Mouse (Mus musculus) neural tube, embryonic 15.5 days (tissue): ENCODE data around the gene Tspan33. TPM values are rescaled to one million over a fixed set of nuclear protein-coding genes. Genes with fewer than 3 reads are reported as not detected.

Experiments used
- ATAC-seq: fragments of 200-750 bp; cut with Nextera tagmentation; 2 replicates; pipeline ENCODE4 v1.8.0; 2017; ENCODE audit warnings: mild to moderate bottlenecking, moderate TSS enrichment, moderate library complexity; ENCODE audit not compliant: low FRiP score
- H3K27ac ChIP-seq: fragments of 300-500 bp; sonication (generic); replicated peaks from 2 replicates; pipeline ENCODE4 v1.5.1; 2015; ENCODE audit warnings: mild to moderate bottlenecking, inconsistent platforms
- H3K27me3 ChIP-seq: fragments of 300-500 bp; sonication (generic); replicated peaks from 2 replicates; pipeline ENCODE4 v1.6.1; 2015; ENCODE audit warnings: inconsistent platforms
- H3K36me3 ChIP-seq: fragments of 300-500 bp; sonication (generic); 2 replicates; pipeline ENCODE4 v1.6.1; 2015; ENCODE audit warnings: inconsistent platforms
- H3K4me1 ChIP-seq: fragments of 300-500 bp; sonication (generic); 2 replicates; pipeline ENCODE4 v1.6.1; 2015; ENCODE audit warnings: inconsistent platforms
- H3K4me2 ChIP-seq: fragments of 300-500 bp; sonication (generic); 2 replicates; pipeline ENCODE4 v1.6.1; 2015; ENCODE audit warnings: inconsistent platforms, mild to moderate bottlenecking, moderate library complexity
- H3K4me3 ChIP-seq: fragments of 300-500 bp; sonication (generic); replicated peaks from 2 replicates; pipeline ENCODE4 v1.5.1; 2015; ENCODE audit warnings: mild to moderate bottlenecking, inconsistent platforms
- H3K9ac ChIP-seq: fragments of 300-500 bp; sonication (generic); replicated peaks from 2 replicates; pipeline ENCODE4 v1.6.1; 2015; ENCODE audit warnings: mild to moderate bottlenecking, inconsistent platforms
- H3K9me3 ChIP-seq: fragments of 300-500 bp; sonication (generic); replicated peaks from 2 replicates; pipeline ENCODE4 v1.6.1; 2016; ENCODE audit warnings: inconsistent platforms
- WGBS: fragments of 180-500 bp; shearing (Covaris S2); methylation state at CpG from one replicate; pipeline ENCODE4 v1.1.7; 2015; ENCODE audit warnings: mixed read lengths; 5-methylcytosine and 5-hydroxymethylcytosine counted together
- polyA plus RNA-seq: library from polyadenylated mRNA; unstranded; fragments of >200 nt; fragmentation: Nextera tagmentation; extraction: Ambion mirVana; gene quantifications from 2 replicates; pipeline ENCODE4 v1.2.1, GENCODE M21; 2015

Gene Tspan33
- polyA plus RNA-seq = 11.0 and 12.9 TPM in 2 replicates

DNA sequence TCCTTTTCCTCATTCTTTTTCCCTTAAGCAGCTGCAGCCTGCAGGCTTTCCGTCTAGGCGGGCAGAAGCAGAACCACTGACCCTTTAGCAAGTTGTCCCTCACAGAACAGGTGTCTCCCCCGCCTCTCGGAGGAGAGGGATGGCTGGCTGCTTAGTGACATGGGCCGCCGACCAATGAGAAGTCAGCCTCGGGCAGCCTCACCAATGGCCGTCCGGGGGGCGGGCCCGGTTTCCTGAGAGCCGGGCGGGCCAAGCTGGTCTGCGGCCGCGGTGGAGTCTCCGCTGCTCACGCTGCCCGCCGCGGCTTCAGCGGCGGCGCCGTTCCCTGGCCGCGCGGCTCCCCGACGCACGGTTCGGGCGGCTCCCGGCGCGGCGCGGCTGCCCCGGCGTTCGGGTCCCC, at the start of gene Tspan33:
Gene Tspan33 (plus strand): TSS at position 270 of the 400 bp plus-strand sequence.
- peak within 1 kb of the TSS; percentile 81 for H3K9ac ChIP-seq
- no peaks in the 10 kb centered on the region for H3K9me3 ChIP-seq
- H3K36me3 ChIP-seq = no peaks in the 10 kb centered on the region
- H3K4me1 ChIP-seq = peaks cover 19% of the 10 kb centered on the region
- peaks cover 26% of the 10 kb centered on the region for H3K27me3 ChIP-seq
- peak within 1 kb of the TSS; percentile 77 for H3K4me3 ChIP-seq
- H3K4me2 ChIP-seq = peak within 1 kb of the TSS; percentile 99
- no peak within 1 kb of the TSS; the same call in 1 of the 2 replicates for H3K27ac ChIP-seq
- ATAC-seq = peak; percentile 98
- 0% methylated on average over 28 of the region's 41 CpGs for WGBS

DNA sequence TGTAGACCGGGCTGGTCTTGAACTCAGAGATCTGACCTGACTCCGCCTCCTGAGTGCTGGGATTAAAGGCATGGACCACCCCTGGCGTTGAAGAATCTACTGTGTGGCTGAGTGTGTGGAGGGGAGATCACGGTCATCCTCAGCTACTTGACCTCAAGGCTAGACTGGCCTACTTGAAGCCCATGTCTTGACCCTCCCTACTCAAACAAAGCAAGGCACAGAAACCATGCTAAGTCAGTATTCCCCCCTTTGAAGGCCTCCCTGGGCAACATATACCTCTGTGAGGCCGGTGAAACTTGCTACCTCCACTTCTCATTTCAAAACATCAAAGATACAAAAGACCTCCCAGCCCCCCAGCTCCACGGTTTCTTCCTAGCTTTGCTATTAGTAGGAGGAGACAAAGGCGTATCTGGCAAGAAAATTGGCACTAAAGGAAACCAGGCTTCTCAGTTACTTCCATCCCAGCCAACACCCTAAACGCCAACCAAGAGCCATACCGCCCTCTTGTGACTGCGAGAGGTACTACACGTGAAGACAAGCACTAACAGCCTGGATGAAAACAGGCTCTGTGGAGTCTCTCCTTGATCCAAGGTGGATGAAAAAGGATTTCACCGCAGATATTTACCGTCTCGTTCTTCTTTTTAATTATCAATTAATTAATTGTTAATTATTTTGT, 44.4 kb upstream of the Tspan33 start:
- no peaks in the 10 kb centered on the region for H3K9me3 ChIP-seq
- H3K4me2 ChIP-seq = no peak overlapping the region
- H3K36me3 ChIP-seq = no peaks in the 10 kb centered on the region
- H3K27ac ChIP-seq = no peak overlapping the region
- 32% methylated on average over 14 of the region's 14 CpGs for WGBS
- no peak overlapping the region for H3K4me3 ChIP-seq
- peak; percentile 65; the same call in 1 of the 2 replicates for ATAC-seq
- no peaks in the 10 kb centered on the region for H3K4me1 ChIP-seq
- no peaks in the 10 kb centered on the region for H3K27me3 ChIP-seq
- H3K9ac ChIP-seq = no peak overlapping the region

DNA sequence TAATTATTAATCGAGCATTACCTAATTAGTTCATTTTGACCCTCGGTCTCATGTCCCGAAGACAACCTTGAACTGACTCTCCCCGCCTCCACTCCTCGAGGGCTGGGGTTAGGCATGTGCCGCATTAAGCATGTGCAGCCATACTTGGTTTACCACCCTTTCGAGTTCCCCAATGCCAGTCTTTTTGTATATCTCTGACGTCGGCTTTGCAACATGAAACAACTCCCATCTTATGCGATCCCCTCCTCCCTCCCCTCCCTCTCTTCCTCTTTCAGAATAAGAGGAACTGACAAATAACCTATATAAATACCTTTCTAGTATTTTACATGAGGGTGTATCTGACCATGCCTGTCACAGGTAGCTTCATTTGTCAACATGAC, 43.9 kb upstream of the Tspan33 start:
- no peak for ATAC-seq
- Histone ChIP-seq H3K4me1 (no peaks in the 10 kb centered on the region), H3K9ac (no peak overlapping the region), H3K4me2 (no peak overlapping the region), H3K9me3 (no peaks in the 10 kb centered on the region), H3K27me3 (no peaks in the 10 kb centered on the region), H3K36me3 (no peaks in the 10 kb centered on the region), H3K4me3 (no peak overlapping the region), H3K27ac (no peak overlapping the region)
- WGBS = 72% methylated on average over 10 of the region's 10 CpGs

DNA sequence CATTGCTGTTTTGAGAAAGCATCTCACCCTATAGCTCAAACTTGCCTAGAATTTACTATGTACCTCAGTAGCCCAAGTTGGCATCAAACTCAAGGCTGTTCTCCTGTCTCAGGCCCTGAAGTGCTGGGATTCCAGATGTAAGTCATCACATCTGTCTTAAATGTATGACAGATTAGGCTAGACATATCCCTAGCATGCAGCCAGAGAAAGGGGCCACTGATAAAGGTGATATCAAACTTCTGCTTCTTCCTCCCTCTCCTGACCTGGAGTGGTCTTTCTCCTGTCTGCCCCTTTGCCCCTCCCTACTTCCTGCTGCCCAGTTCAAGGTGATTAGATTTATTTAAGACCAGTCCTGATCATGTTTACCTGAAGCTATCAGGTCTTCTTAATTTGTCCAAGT, 40.8 kb upstream of the Tspan33 start:
- no peaks in the 10 kb centered on the region for H3K36me3 ChIP-seq
- H3K4me3 ChIP-seq = no peak overlapping the region
- no peak overlapping the region for H3K4me2 ChIP-seq
- no peak overlapping the region for H3K27ac ChIP-seq
- no peak for ATAC-seq
- no peak overlapping the region for H3K9ac ChIP-seq
- H3K9me3 ChIP-seq = no peaks in the 10 kb centered on the region
- H3K27me3 ChIP-seq = no peaks in the 10 kb centered on the region
- H3K4me1 ChIP-seq = no peaks in the 10 kb centered on the region

DNA sequence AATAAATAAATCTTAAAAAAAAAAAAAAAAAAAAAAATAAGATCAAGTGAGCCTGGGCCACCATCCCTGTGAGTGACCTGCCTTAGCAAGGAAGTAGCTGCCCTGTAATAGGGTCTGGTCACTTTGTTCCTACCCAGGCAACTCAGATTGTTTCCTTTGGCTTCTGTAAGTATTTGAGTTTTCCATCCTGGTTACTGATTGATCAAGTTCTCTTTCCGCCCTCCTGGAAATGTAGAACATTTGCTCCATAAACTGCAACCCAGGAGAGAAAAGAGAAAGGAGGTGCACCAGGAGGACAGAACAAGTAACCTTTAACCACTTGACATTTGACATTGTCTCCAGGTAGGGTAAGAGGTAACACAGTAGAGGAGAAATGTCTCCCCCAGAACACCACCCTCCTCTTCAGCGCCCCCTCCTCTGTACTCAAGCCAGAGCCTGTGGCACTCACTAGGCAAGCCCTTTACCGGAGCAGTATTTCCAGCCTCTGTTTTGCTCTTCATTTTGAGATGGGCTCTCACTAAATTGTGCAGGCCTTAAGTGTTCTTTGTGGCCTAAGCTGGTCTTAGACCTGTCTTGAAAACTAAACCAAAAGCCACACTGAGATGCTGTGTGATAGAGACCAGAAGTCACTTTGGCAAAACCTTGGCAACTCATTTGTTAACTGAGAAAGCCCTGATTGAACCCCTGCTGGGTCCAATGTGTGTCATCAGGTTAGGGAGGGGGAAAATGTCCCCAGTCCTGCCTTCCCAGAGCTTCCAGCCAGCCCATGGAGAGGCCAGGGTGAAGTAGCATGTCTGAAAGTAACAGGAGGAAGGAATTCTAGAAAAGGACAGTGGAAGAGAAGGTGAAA, 35.2 kb upstream of the Tspan33 start:
- Histone ChIP-seq H3K4me2 (no peak overlapping the region), H3K9me3 (no peaks in the 10 kb centered on the region), H3K9ac (no peak overlapping the region), H3K36me3 (no peaks in the 10 kb centered on the region), H3K4me3 (no peak overlapping the region), H3K4me1 (peaks cover 4% of the 10 kb centered on the region; the same call in 1 of the 2 replicates), H3K27me3 (no peaks in the 10 kb centered on the region), H3K27ac (no peak overlapping the region)
- WGBS = 81% methylated on average over 3 of the region's 3 CpGs
- ATAC-seq = no peak

DNA sequence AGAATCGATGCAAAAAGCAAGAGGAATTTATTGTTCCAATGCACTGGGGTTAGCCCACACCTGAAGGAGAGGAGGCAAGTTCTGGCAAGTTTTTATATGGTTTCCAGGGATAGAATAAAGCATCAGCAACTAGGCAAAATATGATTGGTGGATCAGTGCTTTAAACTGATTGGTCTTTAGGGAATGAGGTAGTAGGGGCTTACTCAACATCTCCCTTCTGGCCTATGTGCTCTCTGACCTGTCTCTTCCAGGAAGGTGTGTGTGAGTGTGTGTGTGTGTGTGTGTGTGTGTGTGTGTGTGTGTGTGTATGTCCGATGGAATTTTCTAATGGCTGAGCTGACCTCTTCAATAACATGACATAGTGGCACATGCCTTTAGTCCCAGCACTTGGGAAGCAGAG, 34.1 kb upstream of the Tspan33 start:
- H3K27me3 ChIP-seq = no peaks in the 10 kb centered on the region
- H3K4me1 ChIP-seq = peaks cover 4% of the 10 kb centered on the region; the same call in 1 of the 2 replicates
- 79% methylated on average over 2 of the region's 2 CpGs for WGBS
- H3K27ac ChIP-seq = no peak overlapping the region
- no peak overlapping the region for H3K4me3 ChIP-seq
- H3K36me3 ChIP-seq = no peaks in the 10 kb centered on the region
- no peak overlapping the region for H3K4me2 ChIP-seq
- H3K9me3 ChIP-seq = no peaks in the 10 kb centered on the region
- no peak overlapping the region for H3K9ac ChIP-seq
- ATAC-seq = no peak

DNA sequence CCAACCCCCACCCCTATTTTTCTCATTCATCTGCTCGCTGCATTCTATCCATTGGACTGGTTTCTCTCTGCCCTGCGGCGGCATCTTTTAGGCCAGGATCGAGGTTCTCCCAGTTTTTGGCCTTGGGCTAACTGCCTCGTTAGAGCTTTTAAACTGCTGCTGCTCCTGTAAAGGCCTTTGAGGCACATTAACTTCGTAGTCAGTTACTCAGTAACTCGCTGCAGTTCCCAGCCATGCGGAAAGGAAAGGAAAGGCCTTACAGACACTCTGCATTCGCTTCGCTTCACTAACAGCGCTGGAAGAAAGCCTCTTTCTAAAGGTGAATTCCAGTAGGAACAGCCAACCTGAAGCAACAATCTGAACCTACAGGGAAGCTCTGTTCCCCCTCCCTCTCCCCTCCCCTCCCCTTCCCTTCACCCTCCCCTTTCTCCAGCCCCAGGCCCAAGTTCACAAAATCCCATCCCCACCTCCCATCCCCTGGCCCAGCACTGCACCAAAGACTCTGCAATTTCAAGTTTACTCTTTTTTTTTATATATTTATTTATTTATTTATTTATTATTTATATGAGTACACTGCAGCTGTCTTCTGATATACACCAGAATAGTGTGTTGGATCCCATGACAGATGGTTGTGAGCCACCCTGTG, 33.2 kb upstream of the Tspan33 start:
- Histone ChIP-seq H3K4me3 (no peak overlapping the region), H3K27ac (no peak overlapping the region), H3K9me3 (no peaks in the 10 kb centered on the region), H3K27me3 (no peaks in the 10 kb centered on the region), H3K9ac (no peak overlapping the region), H3K36me3 (no peaks in the 10 kb centered on the region), H3K4me2 (no peak overlapping the region), H3K4me1 (peaks cover 4% of the 10 kb centered on the region; the same call in 1 of the 2 replicates)
- no peak for ATAC-seq
- 26% methylated on average over 11 of the region's 11 CpGs for WGBS

DNA sequence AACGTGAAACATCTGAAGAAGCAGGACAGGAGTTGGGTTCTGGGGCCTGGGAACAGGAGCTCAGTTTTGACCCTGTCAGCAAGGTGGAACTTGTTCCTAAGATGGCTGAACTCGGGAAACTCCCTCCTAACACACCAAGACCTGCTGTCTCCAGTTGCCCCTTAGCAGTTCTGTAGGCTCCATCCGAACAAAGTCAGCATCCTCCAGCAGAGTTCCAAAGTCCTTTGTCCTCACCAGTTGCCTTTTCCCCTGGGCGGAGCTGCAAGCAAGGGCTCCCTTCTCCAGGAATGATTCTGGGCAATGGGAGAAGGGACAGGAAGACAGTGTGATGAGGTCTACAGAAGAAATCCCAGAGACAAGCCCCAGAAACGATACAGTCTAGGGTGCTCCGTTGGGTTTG, 26.8 kb upstream of the Tspan33 start:
- H3K27me3 ChIP-seq = no peaks in the 10 kb centered on the region
- H3K27ac ChIP-seq = no peak overlapping the region
- H3K9me3 ChIP-seq = no peaks in the 10 kb centered on the region
- no peak overlapping the region for H3K4me3 ChIP-seq
- WGBS = 81% methylated on average over 6 of the region's 6 CpGs
- H3K4me1 ChIP-seq = no peaks in the 10 kb centered on the region
- H3K9ac ChIP-seq = no peak overlapping the region
- H3K36me3 ChIP-seq = no peaks in the 10 kb centered on the region
- H3K4me2 ChIP-seq = no peak overlapping the region
- ATAC-seq = no peak

DNA sequence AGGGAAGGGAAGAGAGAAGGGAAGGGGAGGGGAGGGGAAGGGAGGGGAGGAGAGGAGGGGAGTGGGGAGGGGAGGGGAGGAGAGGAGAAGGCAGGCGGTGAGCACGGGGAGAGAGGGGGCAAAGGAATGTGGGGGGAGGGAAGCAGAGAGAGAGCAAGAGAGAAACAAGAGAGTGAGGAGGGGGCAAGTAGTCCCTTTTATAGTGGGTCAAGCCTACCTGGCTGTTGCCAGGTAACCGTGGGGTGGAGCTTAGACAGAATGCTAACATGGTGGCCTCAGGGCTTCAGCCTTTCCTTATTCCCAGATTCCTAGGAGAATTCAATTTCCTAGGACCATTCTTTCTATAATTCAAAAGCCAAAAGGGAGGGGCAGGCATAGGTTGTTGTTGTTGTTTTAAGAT, 22.3 kb upstream of the Tspan33 start:
- no peaks in the 10 kb centered on the region for H3K4me1 ChIP-seq
- 16% methylated on average over 3 of the region's 3 CpGs for WGBS
- ATAC-seq = no peak

DNA sequence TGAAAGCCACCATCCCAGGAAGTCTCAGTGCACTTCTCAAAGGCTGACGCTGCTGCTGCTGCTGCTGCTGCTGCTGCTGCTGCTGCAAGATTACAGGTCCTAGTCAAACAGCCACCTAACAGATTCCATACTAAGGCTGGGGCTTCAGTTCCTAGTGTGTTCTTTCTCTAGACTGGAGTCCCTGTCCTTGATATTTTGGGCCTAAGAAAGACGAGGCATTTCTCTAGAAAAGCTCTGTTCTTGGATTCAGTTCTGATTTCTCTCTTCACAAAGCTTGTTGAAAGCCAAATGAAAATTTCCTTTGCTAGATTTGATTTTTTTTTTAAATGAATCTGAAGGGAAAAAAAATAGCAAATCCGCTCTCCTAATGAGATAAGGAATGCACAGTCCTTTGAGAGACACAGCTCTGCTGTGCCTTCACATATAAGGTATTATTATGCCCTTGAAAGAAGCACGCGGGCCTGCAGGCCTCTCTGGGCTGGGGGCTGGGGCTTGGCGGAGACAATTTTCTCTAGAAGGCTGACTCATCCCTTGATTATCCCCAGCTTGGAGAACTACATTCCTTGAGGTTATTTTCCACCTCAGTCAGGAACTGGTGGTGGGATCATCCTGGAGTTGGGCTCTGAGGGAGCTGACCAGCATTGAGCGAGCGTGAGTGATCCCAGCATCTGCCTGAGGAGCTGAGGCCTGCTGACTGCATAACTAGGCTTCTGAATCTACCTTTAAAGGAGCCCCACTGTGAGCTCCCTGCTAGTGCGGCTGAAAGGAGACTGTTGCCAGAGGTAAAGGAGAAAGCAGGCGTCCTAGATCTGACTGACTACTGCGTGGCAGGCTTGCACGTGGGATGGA, 21.2 kb upstream of the Tspan33 start:
- Histone ChIP-seq H3K4me1 (no peaks in the 10 kb centered on the region), H3K36me3 (no peaks in the 10 kb centered on the region), H3K4me2 (no peak overlapping the region), H3K9ac (no peak overlapping the region), H3K27me3 (no peaks in the 10 kb centered on the region), H3K9me3 (no peaks in the 10 kb centered on the region), H3K4me3 (no peak overlapping the region), H3K27ac (0 out of 2 replicates have a peak overlapping the region, but pooled peaks have one; percentile 20)
- no peak for ATAC-seq
- WGBS = 39% methylated on average over 12 of the region's 12 CpGs

More for the DNA sequence above, 22.3 kb upstream of the Tspan33 start:
- H3K4me3 ChIP-seq = no peak overlapping the region
- H3K27ac ChIP-seq = no peak overlapping the region
- no peak overlapping the region for H3K4me2 ChIP-seq
- no peak overlapping the region for H3K9ac ChIP-seq
- no peaks in the 10 kb centered on the region for H3K9me3 ChIP-seq
- no peaks in the 10 kb centered on the region for H3K36me3 ChIP-seq
- H3K27me3 ChIP-seq = no peaks in the 10 kb centered on the region

DNA sequence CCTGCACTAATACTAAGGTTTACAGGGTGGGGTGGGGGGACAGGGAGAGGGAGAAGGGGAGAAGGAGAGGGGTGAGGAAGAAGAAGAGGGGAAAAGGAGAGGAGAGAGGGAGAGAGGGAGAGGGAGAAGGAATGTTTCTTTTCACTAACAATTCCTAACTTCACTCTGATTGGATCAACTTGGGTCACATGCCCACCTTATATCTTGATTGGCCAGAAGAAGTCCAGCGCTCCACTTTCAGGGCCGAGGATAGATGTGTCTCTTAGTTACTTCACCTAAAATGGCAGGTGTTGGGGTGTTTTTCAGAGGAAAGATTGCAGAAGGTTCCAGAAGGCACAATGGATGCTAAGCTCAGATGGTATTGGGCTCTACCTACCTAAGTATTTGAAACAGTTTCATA, 20.3 kb upstream of the Tspan33 start:
- Histone ChIP-seq H3K4me2 (no peak overlapping the region), H3K36me3 (no peaks in the 10 kb centered on the region), H3K27me3 (no peaks in the 10 kb centered on the region), H3K9ac (no peak overlapping the region), H3K4me1 (no peaks in the 10 kb centered on the region), H3K4me3 (no peak overlapping the region), H3K27ac (no peak overlapping the region), H3K9me3 (no peaks in the 10 kb centered on the region)
- 31% methylated on average over 2 of the region's 2 CpGs for WGBS
- ATAC-seq = no peak
